Mouse (Mus musculus): ENCODE results near the gene Ppm1a.

- TF ChIP-seq CTCF (IDR thresholded peaks at IDR 0.05; ENCODE audit: low read depth) (no peak), EP300 (optimal IDR thresholded peaks at IDR 0.05) (no peak)
These were observed 80.0 kb downstream of the Ppm1a start for GRCm38 (mm10) chr12:72837302-72837701.

Data from stomach, postnatal 0 days (tissue).